Comparison of ENCODE assay signal across 10 mouse cellular contexts in the genomic region with DNA sequence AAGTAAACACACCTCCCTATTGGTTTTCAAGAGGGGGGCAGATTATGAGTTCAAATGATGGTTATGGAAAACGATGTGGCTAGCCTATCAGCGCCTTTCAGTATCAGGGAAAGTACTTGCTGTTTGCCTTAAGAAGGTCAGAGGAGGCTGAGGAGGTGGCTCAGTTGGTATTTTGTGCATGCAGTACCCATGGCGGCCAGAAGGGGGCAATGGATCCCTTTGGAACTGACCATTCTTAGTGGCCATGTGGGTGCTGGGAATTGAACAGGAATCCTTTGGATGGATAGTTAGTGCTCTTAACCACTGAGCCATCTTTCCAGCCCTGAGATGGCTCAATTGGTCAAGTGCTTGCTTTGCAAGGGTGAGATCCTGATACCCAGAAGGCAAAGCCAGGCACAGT. TPM values are rescaled to one million over a fixed set of nuclear protein-coding genes. Genes with fewer than 3 reads are reported as not detected.
DNase-seq lines count a peak whose midpoint lies in the region; ATAC-seq and TF ChIP-seq lines count a peak whose summit lies in the region.
"Had no signal": no experiment of that assay in that cellular context is flagged by ENCODE, and none has a peak within 500 bp of the region (broad histone marks: within the 10 kb centered on the region; RNA-seq: fewer than 3 reads in every experiment).

No protein-coding gene starts in this region.

- no peaks in the 10 kb centered on the region for H3K27me3 ChIP-seq in liver, embryonic 14.5 days (ENCODE audit: control insufficient read depth, insufficient read depth, low read length)
- no peaks in the 10 kb centered on the region for H3K27me3 ChIP-seq in ES-Bruce4 (ENCODE audit: control insufficient read depth, insufficient read depth, low read length, poor library complexity, severe bottlenecking)
- no peaks in the 10 kb centered on the region for H3K27me3 ChIP-seq in forebrain, embryonic 11.5 days (ENCODE audit: control insufficient read depth, insufficient read depth, low read length)

- DNase-seq in CD4-positive, CD25-positive, alpha-beta regulatory T cell, adult 2 months (ENCODE audit: low read depth, low spot score), result peak; percentile 33
- no peak for DNase-seq in liver, embryonic 14.5 days (ENCODE audit: low read depth in 3 of 3, low spot score in 3 of 3)
- DNase-seq in liver, result no peak
- peak; percentile 42 for DNase-seq in induced T-regulatory cell, adult 2 months (ENCODE audit: low read depth)
- DNase-seq in forebrain, embryonic 11.5 days (ENCODE audit: low spot score), result no peak
- DNase-seq: left cerebral cortex, postnatal 4 days; lung, postnatal 4 days had no signal

- no peak overlapping the region for H3K9ac ChIP-seq in liver, embryonic 14.5 days (replicated peaks)
- H3K9ac ChIP-seq in ES-Bruce4 (ENCODE audit: low read depth, poor library complexity, severe bottlenecking), result no peak overlapping the region
- H3K9ac ChIP-seq in forebrain, embryonic 11.5 days (ENCODE audit: low read length), result no peak overlapping the region

- no peak overlapping the region for H3K4me2 ChIP-seq in liver, embryonic 14.5 days (ENCODE audit: low read depth)
- H3K4me2 ChIP-seq in forebrain, embryonic 11.5 days (ENCODE audit: low read depth, low read length, severe bottlenecking), result no peak overlapping the region

- no peaks in the 10 kb centered on the region; the same call in 1 of the 2 replicates for H3K9me3 ChIP-seq in liver, embryonic 14.5 days (ENCODE audit: control insufficient read depth, low read length)
- H3K9me3 ChIP-seq in ES-Bruce4 (replicated peaks; ENCODE audit: control insufficient read depth, insufficient read depth, low read length, poor library complexity, severe bottlenecking), result no peaks in the 10 kb centered on the region
- no peaks in the 10 kb centered on the region; the same call in 1 of the 2 replicates for H3K9me3 ChIP-seq in forebrain, embryonic 11.5 days (ENCODE audit: control insufficient read depth, low read length)

- no peak for TF ChIP-seq POLR2A in ES-Bruce4 (IDR thresholded peaks at IDR 0.05; ENCODE audit: insufficient read depth, low read length)

- WGBS in liver, embryonic 14.5 days (ENCODE audit: insufficient replicate concordance), result 52% methylated on average over 3 of the region's 3 CpGs
- 64% methylated on average over 3 of the region's 3 CpGs for WGBS in forebrain, embryonic 11.5 days

- peak; percentile 65 for TF ChIP-seq CTCF in liver, embryonic 14.5 days (IDR thresholded peaks at IDR 0.05; ENCODE audit: low read depth)
- TF ChIP-seq CTCF in ES-Bruce4 (IDR thresholded peaks at IDR 0.05; ENCODE audit: low read depth, low read length), result peak; percentile 64

- H3K36me3 ChIP-seq in liver, embryonic 14.5 days (replicated peaks; ENCODE audit: control insufficient read depth, insufficient read depth, low read depth), result no peaks in the 10 kb centered on the region
- H3K36me3 ChIP-seq in ES-Bruce4 (ENCODE audit: control insufficient read depth, insufficient read depth, low read length, poor library complexity, severe bottlenecking), result no peaks in the 10 kb centered on the region
- no peaks in the 10 kb centered on the region for H3K36me3 ChIP-seq in forebrain, embryonic 11.5 days (ENCODE audit: control insufficient read depth, insufficient read depth, low read length)

- no peak for TF ChIP-seq EP300 in liver, embryonic 14.5 days (IDR thresholded peaks at IDR 0.05; ENCODE audit: low read depth)
- TF ChIP-seq EP300 in ES-Bruce4 (IDR thresholded peaks at IDR 0.05; ENCODE audit: insufficient read depth, low read depth, low read length), result no peak

- H3K4me3 ChIP-seq in liver, embryonic 14.5 days (ENCODE audit: insufficient read depth in 1 of 2, low read depth in 2 of 2, low read length in 2 of 2), result no peak overlapping the region
- H3K4me3 ChIP-seq in ES-Bruce4 (ENCODE audit: low read depth, low read length), result no peak overlapping the region
- H3K4me3 ChIP-seq in forebrain, embryonic 11.5 days (ENCODE audit: low read depth, low read length), result no peak overlapping the region

- no peaks in the 10 kb centered on the region for H3K4me1 ChIP-seq in liver, embryonic 14.5 days (replicated peaks; ENCODE audit: control insufficient read depth in 2 of 2, insufficient read depth in 2 of 2, low read length in 1 of 2)
- no peaks in the 10 kb centered on the region for H3K4me1 ChIP-seq in ES-Bruce4 (ENCODE audit: control insufficient read depth, insufficient read depth, low read length)
- no peaks in the 10 kb centered on the region for H3K4me1 ChIP-seq in forebrain, embryonic 11.5 days (replicated peaks; ENCODE audit: control insufficient read depth, insufficient read depth, low read length)

- no peak for ATAC-seq in CD4-positive, CD25-positive, alpha-beta regulatory T cell, adult 4 months
- no peak for ATAC-seq in liver, embryonic 14.5 days (ENCODE audit: insufficient read depth)
- ATAC-seq in megakaryocyte-erythroid progenitor cell, adult 5-6 weeks (replicated peaks; ENCODE audit: low FRiP score, low TSS enrichment, poor library complexity, severe bottlenecking), result no peak
- ATAC-seq in forebrain, embryonic 11.5 days (replicated peaks; ENCODE audit: low FRiP score), result no peak

- no peak overlapping the region for H3K27ac ChIP-seq in liver, embryonic 14.5 days
- no peak overlapping the region for H3K27ac ChIP-seq in ES-Bruce4 (ENCODE audit: insufficient read depth, low read length)
- no peak overlapping the region for H3K27ac ChIP-seq in forebrain, embryonic 11.5 days (ENCODE audit: low read depth, low read length)

RNA-seq across cellular contexts. Expression of gene Baiap2l1, which starts 26.0 kb away (rescaled TPM):
- 1 to 10 TPM in 1 of 2 experiments, under 1 TPM in 1; 0.96 to 1.2 TPM for polyA plus RNA-seq in CD4-positive, CD25-positive, alpha-beta regulatory T cell, adult 4 months (2017; shearing (Covaris generic))
- polyA plus RNA-seq in liver, embryonic 14.5 days (2012; rRNA removed), result 1.8 and 2.4 TPM in 2 replicates
- polyA plus RNA-seq in liver, embryonic 14.5 days (2014; fragmentation: Nextera tagmentation; extraction: Ambion mirVana), result 3.5 and 3.8 TPM in 2 replicates
- polyA plus RNA-seq in ES-Bruce4 (2011; ENCODE audit: insufficient read depth, insufficient read length, low read depth, missing spikeins), result 18.2 and 21.7 TPM in 2 replicates
- total RNA-seq in megakaryocyte-erythroid progenitor cell, adult 5-6 weeks (2014; fragmentation: Nextera tagmentation), result not detected in 2 replicates
- not detected in 2 replicates for total RNA-seq in megakaryocyte-erythroid progenitor cell, adult 5-6 weeks (2017)
- 4.1 and 4.2 TPM in 2 replicates for polyA plus RNA-seq in forebrain, embryonic 11.5 days (2014; fragmentation: Nextera tagmentation; extraction: Ambion mirVana)

Comparison
In these comparisons a context has a peak if more than half of its experiments do, and no peak if none do; other contexts are left out.
1. DNase-seq: peak in CD4-positive, CD25-positive, alpha-beta regulatory T cell, adult 2 months (single experiment) and induced T-regulatory cell, adult 2 months (single experiment); none in liver, embryonic 14.5 days (0 of 3), liver (single experiment) and forebrain, embryonic 11.5 days (single experiment).